Mouse (Mus musculus): ENCODE measurements around the gene Dab1. TPM values are rescaled to one million over a fixed set of nuclear protein-coding genes. Genes with fewer than 3 reads are reported as not detected.

Dab1 gene
- polyA plus RNA-seq, 1 experiment from 2014 or later, result 66.3 TPM

GRCm38 (mm10) chr4:104368561-104369021 is 749.4 kb downstream of the Dab1 start:
- under 1% methylated on average over 20 of the region's 20 CpGs for WGBS
- peaks cover 24% of the 10 kb centered on the region for H3K4me1 ChIP-seq
- no peaks in the 10 kb centered on the region for H3K9me3 ChIP-seq
- H3K27ac ChIP-seq (replicated peaks), result peak overlapping the region; percentile 89
- H3K4me3 ChIP-seq, result peak overlapping the region; percentile 74
- peak overlapping the region; percentile 79 for H3K4me2 ChIP-seq (replicated peaks)
- H3K9ac ChIP-seq (replicated peaks), result peak overlapping the region; percentile 79; the same call in 1 of the 2 replicates
- no peaks in the 10 kb centered on the region for H3K36me3 ChIP-seq
- peak; percentile 83 for ATAC-seq (ENCODE audit: low FRiP score, low read depth)
- peaks cover 22% of the 10 kb centered on the region for H3K27me3 ChIP-seq

- Histone ChIP-seq H3K9ac (replicated peaks) (peak overlapping the region; percentile 79; the same call in 1 of the 2 replicates), H3K4me1 (peaks cover 24% of the 10 kb centered on the region), H3K36me3 (0 out of 2 replicates have a peak, but pooled peaks cover under 1% of the 10 kb centered on the region), H3K27me3 (peaks cover 22% of the 10 kb centered on the region), H3K4me2 (replicated peaks) (peak overlapping the region; percentile 79), H3K27ac (replicated peaks) (peak overlapping the region; percentile 89; the same call in 1 of the 2 replicates), H3K4me3 (peak overlapping the region; percentile 74), H3K9me3 (no peaks in the 10 kb centered on the region)
- 11% methylated on average over 7 of the region's 7 CpGs for WGBS
- no peak for ATAC-seq (ENCODE audit: low FRiP score, low read depth)
These were observed 749.9 kb downstream of the Dab1 start for GRCm38 (mm10) chr4:104369091-104369490.

GRCm38 (mm10) chr4:104371136-104371535 is 752.0 kb downstream of the Dab1 start:
- H3K27ac ChIP-seq (replicated peaks), result no peak overlapping the region
- no peak overlapping the region for H3K4me3 ChIP-seq
- no peak overlapping the region for H3K9ac ChIP-seq (replicated peaks)
- peaks cover 12% of the 10 kb centered on the region for H3K27me3 ChIP-seq
- 0 out of 2 replicates have a peak, but pooled peaks cover 3% of the 10 kb centered on the region for H3K36me3 ChIP-seq
- no peaks in the 10 kb centered on the region for H3K9me3 ChIP-seq
- H3K4me1 ChIP-seq, result peaks cover 22% of the 10 kb centered on the region
- no peak overlapping the region for H3K4me2 ChIP-seq (replicated peaks)
- ATAC-seq (ENCODE audit: low FRiP score, low read depth), result no peak
- 76% methylated on average over 8 of the region's 8 CpGs for WGBS

GRCm38 (mm10) chr4:104374191-104374590 is 755.0 kb downstream of the Dab1 start:
- Histone ChIP-seq H3K27me3 (0 out of 2 replicates have a peak, but pooled peaks cover 8% of the 10 kb centered on the region), H3K36me3 (0 out of 2 replicates have a peak, but pooled peaks cover 3% of the 10 kb centered on the region), H3K4me1 (peaks cover 6% of the 10 kb centered on the region), H3K27ac (replicated peaks) (no peak overlapping the region), H3K4me3 (no peak overlapping the region), H3K9ac (replicated peaks) (no peak overlapping the region), H3K4me2 (replicated peaks) (no peak overlapping the region), H3K9me3 (no peaks in the 10 kb centered on the region)
- WGBS, result 94% methylated on average over 1 of the region's 1 CpGs
- no peak for ATAC-seq (ENCODE audit: low FRiP score, low read depth)

GRCm38 (mm10) chr4:104384704-104385103 is 765.5 kb downstream of the Dab1 start:
- ATAC-seq (ENCODE audit: low FRiP score, low read depth), result no peak
- peaks cover 21% of the 10 kb centered on the region; the same call in 1 of the 2 replicates for H3K4me1 ChIP-seq
- no peak overlapping the region for H3K27ac ChIP-seq (replicated peaks)
- H3K36me3 ChIP-seq, result no peaks in the 10 kb centered on the region
- no peaks in the 10 kb centered on the region for H3K9me3 ChIP-seq
- WGBS, result 59% methylated on average over 7 of the region's 7 CpGs
- no peak overlapping the region for H3K4me2 ChIP-seq (replicated peaks)
- no peaks in the 10 kb centered on the region for H3K27me3 ChIP-seq
- H3K9ac ChIP-seq (replicated peaks), result no peak overlapping the region
- H3K4me3 ChIP-seq, result no peak overlapping the region

GRCm38 (mm10) chr4:104385272-104385671 is 766.1 kb downstream of the Dab1 start:
- H3K4me3 ChIP-seq, result no peak overlapping the region
- 28% methylated on average over 5 of the region's 5 CpGs for WGBS
- H3K36me3 ChIP-seq, result no peaks in the 10 kb centered on the region
- peaks cover 21% of the 10 kb centered on the region; the same call in 1 of the 2 replicates for H3K4me1 ChIP-seq
- H3K27ac ChIP-seq (replicated peaks), result no peak overlapping the region
- H3K9ac ChIP-seq (replicated peaks), result no peak overlapping the region
- no peak overlapping the region for H3K4me2 ChIP-seq (replicated peaks)
- H3K9me3 ChIP-seq, result no peaks in the 10 kb centered on the region
- no peaks in the 10 kb centered on the region for H3K27me3 ChIP-seq
- no peak for ATAC-seq (ENCODE audit: low FRiP score, low read depth)

GRCm38 (mm10) chr4:104395515-104395914 is 776.4 kb downstream of the Dab1 start:
- Histone ChIP-seq H3K27me3 (no peaks in the 10 kb centered on the region), H3K4me3 (no peak overlapping the region), H3K4me1 (peaks cover 17% of the 10 kb centered on the region), H3K27ac (replicated peaks) (no peak overlapping the region), H3K4me2 (replicated peaks) (no peak overlapping the region), H3K36me3 (no peaks in the 10 kb centered on the region), H3K9ac (replicated peaks) (no peak overlapping the region), H3K9me3 (no peaks in the 10 kb centered on the region)
- WGBS, result 76% methylated on average over 3 of the region's 3 CpGs
- no peak for ATAC-seq (ENCODE audit: low FRiP score, low read depth)

GRCm38 (mm10) chr4:104396095-104396494 is 776.9 kb downstream of the Dab1 start:
- Histone ChIP-seq H3K27me3 (no peaks in the 10 kb centered on the region), H3K9ac (replicated peaks) (no peak overlapping the region), H3K9me3 (no peaks in the 10 kb centered on the region), H3K4me3 (no peak overlapping the region), H3K36me3 (no peaks in the 10 kb centered on the region), H3K4me2 (replicated peaks) (no peak overlapping the region), H3K27ac (replicated peaks) (no peak overlapping the region), H3K4me1 (peaks cover 17% of the 10 kb centered on the region)
- 84% methylated on average over 5 of the region's 5 CpGs for WGBS
- ATAC-seq (ENCODE audit: low FRiP score, low read depth), result no peak

- WGBS, result 31% methylated on average over 9 of the region's 9 CpGs
These were observed 780.1 kb downstream of the Dab1 start for GRCm38 (mm10) chr4:104399106-104399730.

GRCm38 (mm10) chr4:104404099-104404498 is 784.9 kb downstream of the Dab1 start:
- no peak overlapping the region for H3K9ac ChIP-seq (replicated peaks)
- H3K4me2 ChIP-seq (replicated peaks), result no peak overlapping the region
- H3K4me1 ChIP-seq, result peaks cover 7% of the 10 kb centered on the region
- H3K27ac ChIP-seq (replicated peaks), result no peak overlapping the region
- H3K4me3 ChIP-seq, result no peak overlapping the region
- no peaks in the 10 kb centered on the region for H3K36me3 ChIP-seq
- no peaks in the 10 kb centered on the region for H3K9me3 ChIP-seq
- H3K27me3 ChIP-seq, result no peaks in the 10 kb centered on the region
- ATAC-seq (ENCODE audit: low FRiP score, low read depth), result no peak
- WGBS, result 90% methylated on average over 5 of the region's 5 CpGs

More at GRCm38 (mm10) chr4:104399106-104399730, 780.1 kb downstream of the Dab1 start:
- H3K4me3 ChIP-seq, result no peak overlapping the region
- no peak overlapping the region for H3K4me2 ChIP-seq (replicated peaks)
- H3K9ac ChIP-seq (replicated peaks), result no peak overlapping the region
- H3K27ac ChIP-seq (replicated peaks), result 0 out of 2 replicates have a peak overlapping the region, but pooled peaks have one; percentile 30
- H3K4me1 ChIP-seq, result peaks cover 17% of the 10 kb centered on the region
- peak; percentile 52 for ATAC-seq (ENCODE audit: low FRiP score, low read depth)
- no peaks in the 10 kb centered on the region for H3K9me3 ChIP-seq
- H3K27me3 ChIP-seq, result no peaks in the 10 kb centered on the region
- H3K36me3 ChIP-seq, result no peaks in the 10 kb centered on the region

- H3K9ac ChIP-seq (replicated peaks), result no peak overlapping the region
- no peak overlapping the region for H3K27ac ChIP-seq (replicated peaks)
- no peak overlapping the region for H3K4me2 ChIP-seq (replicated peaks)
- WGBS, result 90% methylated on average over 6 of the region's 6 CpGs
- H3K4me3 ChIP-seq, result no peak overlapping the region
- no peaks in the 10 kb centered on the region for H3K36me3 ChIP-seq
- H3K27me3 ChIP-seq, result no peaks in the 10 kb centered on the region
- H3K4me1 ChIP-seq, result peaks cover 2% of the 10 kb centered on the region; the same call in 1 of the 2 replicates
- no peaks in the 10 kb centered on the region for H3K9me3 ChIP-seq
- ATAC-seq (ENCODE audit: low FRiP score, low read depth), result no peak
These were observed 791.8 kb downstream of the Dab1 start for GRCm38 (mm10) chr4:104410922-104411321.

GRCm38 (mm10) chr4:104415482-104415881 is 796.3 kb downstream of the Dab1 start:
- Histone ChIP-seq H3K4me1 (peaks cover 2% of the 10 kb centered on the region; the same call in 1 of the 2 replicates), H3K36me3 (no peaks in the 10 kb centered on the region), H3K9me3 (no peaks in the 10 kb centered on the region), H3K9ac (replicated peaks) (no peak overlapping the region), H3K27ac (replicated peaks) (no peak overlapping the region), H3K4me3 (no peak overlapping the region), H3K4me2 (replicated peaks) (no peak overlapping the region), H3K27me3 (no peaks in the 10 kb centered on the region)
- no peak for ATAC-seq (ENCODE audit: low FRiP score, low read depth)
- WGBS, result 41% methylated on average over 2 of the region's 2 CpGs
